Mouse (Mus musculus) heart, embryonic 13.5 days (tissue): ENCODE data around the gene 4933416C03Rik. TPM values are rescaled to one million over a fixed set of nuclear protein-coding genes. Genes with fewer than 3 reads are reported as not detected.

ENCODE experiments used
- ATAC-seq: fragments of 200-750 bp; cut with Nextera tagmentation; 2 replicates; pipeline ENCODE4 v1.8.0; 2017; ENCODE audit warnings: moderate TSS enrichment; ENCODE audit not compliant: insufficient number of reproducible peaks, low FRiP score, low TSS enrichment; ENCODE audit errors: extremely low read depth
- H3K27ac ChIP-seq: fragments of 300-500 bp; sonication (generic); replicated peaks from 2 replicates; pipeline ENCODE4 v1.5.1; 2015; ENCODE audit warnings: moderate library complexity, mild to moderate bottlenecking, inconsistent platforms
- H3K27me3 ChIP-seq: fragments of 300-500 bp; sonication (generic); replicated peaks from 2 replicates; pipeline ENCODE4 v1.6.1; 2015; ENCODE audit warnings: mild to moderate bottlenecking, inconsistent platforms
- H3K36me3 ChIP-seq: fragments of 300-500 bp; sonication (generic); 2 replicates; pipeline ENCODE4 v1.6.1; 2015; ENCODE audit warnings: mild to moderate bottlenecking, inconsistent platforms
- H3K4me1 ChIP-seq: fragments of 300-500 bp; sonication (generic); 2 replicates; pipeline ENCODE4 v1.6.1; 2015; ENCODE audit warnings: inconsistent platforms
- H3K4me2 ChIP-seq: fragments of 300-500 bp; sonication (generic); 2 replicates; pipeline ENCODE4 v1.6.1; 2015; ENCODE audit warnings: inconsistent platforms, mild to moderate bottlenecking, moderate library complexity
- H3K4me3 ChIP-seq: fragments of 300-500 bp; sonication (generic); 2 replicates; pipeline ENCODE4 v1.5.1; 2015; ENCODE audit warnings: moderate library complexity, mild to moderate bottlenecking, inconsistent platforms
- H3K9ac ChIP-seq: fragments of 300-500 bp; sonication (generic); 2 replicates; pipeline ENCODE4 v1.6.1; 2015; ENCODE audit warnings: inconsistent platforms, mild to moderate bottlenecking, moderate library complexity
- H3K9me3 ChIP-seq: fragments of 300-500 bp; sonication (generic); 2 replicates; pipeline ENCODE4 v1.6.1; 2016; ENCODE audit warnings: inconsistent platforms
- WGBS: fragments of 180-500 bp; shearing (Covaris S2); methylation state at CpG from one replicate; pipeline ENCODE4 v1.1.7; 2015; ENCODE audit warnings: mixed read lengths; 5-methylcytosine and 5-hydroxymethylcytosine counted together
- polyA plus RNA-seq: library from polyadenylated mRNA; unstranded; fragments of >200 nt; fragmentation: Nextera tagmentation; extraction: Ambion mirVana; gene quantifications from 2 replicates; pipeline ENCODE4 v1.2.1, GENCODE M21; 2015

4933416C03Rik gene
- polyA plus RNA-seq = not detected in 2 replicates

- Histone ChIP-seq H3K4me1 (no peaks in the 10 kb centered on the region), H3K9ac (no peak within 1 kb of the TSS), H3K9me3 (peaks cover 7% of the 10 kb centered on the region; the same call in 1 of the 2 replicates), H3K27ac (no peak within 1 kb of the TSS), H3K36me3 (no peaks in the 10 kb centered on the region), H3K27me3 (no peaks in the 10 kb centered on the region), H3K4me3 (no peak within 1 kb of the TSS), H3K4me2 (no peak within 1 kb of the TSS)
- WGBS = 90% methylated on average over 39 of the region's 39 CpGs
- ATAC-seq = no peak
These were observed at the start of gene 4933416C03Rik for GRCm38 (mm10) chr10:116113867-116114474. TSS of gene 4933416C03Rik (minus strand) at chr10:116113917.

- ATAC-seq = no peak
- no peak overlapping the region for H3K4me2 ChIP-seq
- no peak overlapping the region for H3K27ac ChIP-seq
- WGBS = 64% methylated on average over 12 of the region's 12 CpGs
- H3K4me1 ChIP-seq = no peaks in the 10 kb centered on the region
- H3K9ac ChIP-seq = no peak overlapping the region
- H3K36me3 ChIP-seq = no peaks in the 10 kb centered on the region
- no peaks in the 10 kb centered on the region for H3K27me3 ChIP-seq
- H3K9me3 ChIP-seq = no peaks in the 10 kb centered on the region
- H3K4me3 ChIP-seq = no peak overlapping the region
These were observed 48.6 kb upstream of the 4933416C03Rik start for GRCm38 (mm10) chr10:116162338-116162737.

- Histone ChIP-seq H3K4me2 (no peak overlapping the region), H3K36me3 (no peaks in the 10 kb centered on the region), H3K4me1 (no peaks in the 10 kb centered on the region), H3K27ac (no peak overlapping the region), H3K4me3 (no peak overlapping the region), H3K27me3 (no peaks in the 10 kb centered on the region), H3K9ac (no peak overlapping the region), H3K9me3 (0 out of 2 replicates have a peak, but pooled peaks cover 7% of the 10 kb centered on the region)
- 48% methylated on average over 1 of the region's 1 CpGs for WGBS
- no peak for ATAC-seq
These were observed 43.0 kb upstream of the 4933416C03Rik start for GRCm38 (mm10) chr10:116156699-116157098.

- Histone ChIP-seq H3K4me3 (no peak overlapping the region), H3K36me3 (no peaks in the 10 kb centered on the region), H3K9ac (no peak overlapping the region), H3K27me3 (no peaks in the 10 kb centered on the region), H3K27ac (no peak overlapping the region), H3K9me3 (0 out of 2 replicates have a peak, but pooled peaks cover 7% of the 10 kb centered on the region), H3K4me1 (no peaks in the 10 kb centered on the region), H3K4me2 (no peak overlapping the region)
- ATAC-seq = no peak
- WGBS = 71% methylated on average over 5 of the region's 5 CpGs
These were observed 41.0 kb upstream of the 4933416C03Rik start for GRCm38 (mm10) chr10:116154707-116155106.

GRCm38 (mm10) chr10:116146091-116146490 lies 32.4 kb upstream of the 4933416C03Rik start:
- H3K9ac ChIP-seq = no peak overlapping the region
- no peaks in the 10 kb centered on the region for H3K36me3 ChIP-seq
- H3K27me3 ChIP-seq = no peaks in the 10 kb centered on the region
- H3K9me3 ChIP-seq = no peaks in the 10 kb centered on the region
- 75% methylated on average over 9 of the region's 9 CpGs for WGBS
- H3K27ac ChIP-seq = no peak overlapping the region
- H3K4me2 ChIP-seq = no peak overlapping the region
- ATAC-seq = no peak
- no peaks in the 10 kb centered on the region for H3K4me1 ChIP-seq
- H3K4me3 ChIP-seq = no peak overlapping the region

- Histone ChIP-seq H3K36me3 (no peaks in the 10 kb centered on the region), H3K9me3 (no peaks in the 10 kb centered on the region), H3K27me3 (no peaks in the 10 kb centered on the region), H3K4me1 (no peaks in the 10 kb centered on the region), H3K9ac (no peak overlapping the region), H3K4me3 (no peak overlapping the region), H3K27ac (no peak overlapping the region), H3K4me2 (no peak overlapping the region)
- WGBS = 70% methylated on average over 10 of the region's 10 CpGs
- no peak for ATAC-seq
These were observed 30.0 kb upstream of the 4933416C03Rik start for GRCm38 (mm10) chr10:116143684-116144083.

- Histone ChIP-seq H3K9ac (no peak overlapping the region), H3K4me2 (no peak overlapping the region), H3K27ac (no peak overlapping the region), H3K9me3 (no peaks in the 10 kb centered on the region), H3K4me1 (no peaks in the 10 kb centered on the region), H3K4me3 (no peak overlapping the region), H3K36me3 (no peaks in the 10 kb centered on the region), H3K27me3 (no peaks in the 10 kb centered on the region)
- 79% methylated on average over 8 of the region's 8 CpGs for WGBS
- ATAC-seq = no peak
These were observed 26.5 kb upstream of the 4933416C03Rik start for GRCm38 (mm10) chr10:116140226-116140625.

GRCm38 (mm10) chr10:116135187-116135586 lies 21.5 kb upstream of the 4933416C03Rik start:
- no peaks in the 10 kb centered on the region for H3K27me3 ChIP-seq
- H3K9ac ChIP-seq = no peak overlapping the region
- H3K4me3 ChIP-seq = no peak overlapping the region
- H3K9me3 ChIP-seq = no peaks in the 10 kb centered on the region
- no peak for ATAC-seq
- H3K4me1 ChIP-seq = no peaks in the 10 kb centered on the region
- H3K27ac ChIP-seq = no peak overlapping the region
- H3K36me3 ChIP-seq = no peaks in the 10 kb centered on the region
- H3K4me2 ChIP-seq = no peak overlapping the region
- 59% methylated on average over 2 of the region's 2 CpGs for WGBS

GRCm38 (mm10) chr10:116132233-116132632 lies 18.5 kb upstream of the 4933416C03Rik start:
- no peak for ATAC-seq
- Histone ChIP-seq H3K9me3 (no peaks in the 10 kb centered on the region), H3K27me3 (no peaks in the 10 kb centered on the region), H3K9ac (no peak overlapping the region), H3K27ac (no peak overlapping the region), H3K4me2 (no peak overlapping the region), H3K36me3 (no peaks in the 10 kb centered on the region), H3K4me3 (no peak overlapping the region), H3K4me1 (no peaks in the 10 kb centered on the region)
- WGBS = 71% methylated on average over 4 of the region's 4 CpGs

- Histone ChIP-seq H3K27me3 (no peaks in the 10 kb centered on the region), H3K4me2 (no peak overlapping the region), H3K9me3 (no peaks in the 10 kb centered on the region), H3K9ac (no peak overlapping the region), H3K4me3 (no peak overlapping the region), H3K27ac (no peak overlapping the region), H3K36me3 (no peaks in the 10 kb centered on the region), H3K4me1 (no peaks in the 10 kb centered on the region)
- no peak for ATAC-seq
- 75% methylated on average over 4 of the region's 4 CpGs for WGBS
These were observed 17.5 kb upstream of the 4933416C03Rik start for GRCm38 (mm10) chr10:116131223-116131622.

- no peak overlapping the region for H3K4me2 ChIP-seq
- no peaks in the 10 kb centered on the region for H3K4me1 ChIP-seq
- no peaks in the 10 kb centered on the region for H3K27me3 ChIP-seq
- H3K27ac ChIP-seq = no peak overlapping the region
- no peak overlapping the region for H3K9ac ChIP-seq
- H3K4me3 ChIP-seq = no peak overlapping the region
- H3K9me3 ChIP-seq = no peaks in the 10 kb centered on the region
- WGBS = 67% methylated on average over 3 of the region's 3 CpGs
- no peak for ATAC-seq
- H3K36me3 ChIP-seq = no peaks in the 10 kb centered on the region
These were observed 16.7 kb upstream of the 4933416C03Rik start for GRCm38 (mm10) chr10:116130401-116130800.

- H3K36me3 ChIP-seq = no peaks in the 10 kb centered on the region
- WGBS = 52% methylated on average over 5 of the region's 5 CpGs
- no peak overlapping the region for H3K4me3 ChIP-seq
- H3K9me3 ChIP-seq = no peaks in the 10 kb centered on the region
- H3K4me2 ChIP-seq = no peak overlapping the region
- H3K27ac ChIP-seq = no peak overlapping the region
- no peaks in the 10 kb centered on the region for H3K27me3 ChIP-seq
- H3K9ac ChIP-seq = no peak overlapping the region
- H3K4me1 ChIP-seq = no peaks in the 10 kb centered on the region
- no peak for ATAC-seq
These were observed 11.6 kb upstream of the 4933416C03Rik start for GRCm38 (mm10) chr10:116125364-116125763.
